Mouse (Mus musculus) hindbrain, postnatal 0 days (tissue): ENCODE measurements at regions not wholly inside any gene's neighbourhood (a gene's known extent, or its start where the extent isn't known, plus 50 kb on each side); places are given as distances from the start of the nearest gene placed in this dataset.

Experiments
- ATAC-seq: fragments of 200-750 bp; cut with Nextera tagmentation; 2 replicates; pipeline ENCODE4 v1.8.0; 2017; ENCODE audit warnings: mild to moderate bottlenecking, moderate TSS enrichment, moderate library complexity
- DNase-seq: peaks from one replicate; pipeline ENCODE4 v3.0.0-alpha.2; 2015; ENCODE audit warnings: low spot score
- H3K27ac ChIP-seq: fragments of 300-500 bp; sonication (generic); 2 replicates; pipeline ENCODE4 v1.5.1; 2014; ENCODE audit warnings: mild to moderate bottlenecking
- H3K27me3 ChIP-seq: fragments of 300-500 bp; sonication (generic); 2 replicates; pipeline ENCODE4 v1.6.1; 2014; ENCODE audit warnings: low read length, mixed read lengths; ENCODE audit not compliant: insufficient read depth
- H3K36me3 ChIP-seq: fragments of 300-500 bp; sonication (generic); 2 replicates; pipeline ENCODE4 v1.6.1; 2014; ENCODE audit warnings: low read length, mixed read lengths; ENCODE audit not compliant: insufficient read depth
- H3K4me1 ChIP-seq: fragments of 300-500 bp; sonication (generic); 2 replicates; pipeline ENCODE4 v1.6.1; 2014; ENCODE audit warnings: antibody characterized with exemption, low read length, mixed read lengths; ENCODE audit not compliant: insufficient read depth
- H3K4me2 ChIP-seq: fragments of 300-500 bp; sonication (generic); 2 replicates; pipeline ENCODE4 v1.6.1; 2014; ENCODE audit warnings: low read depth, mild to moderate bottlenecking, low read length, moderate library complexity, mixed read lengths
- H3K4me3 ChIP-seq: fragments of 300-500 bp; sonication (generic); 2 replicates; pipeline ENCODE4 v1.5.1; 2014; ENCODE audit warnings: low read length
- H3K9ac ChIP-seq: fragments of 300-500 bp; sonication (generic); replicated peaks from 2 replicates; pipeline ENCODE4 v1.6.1; 2014; ENCODE audit warnings: mild to moderate bottlenecking, low read length, moderate library complexity, mixed read lengths
- H3K9me3 ChIP-seq: fragments of 300-500 bp; sonication (generic); 2 replicates; pipeline ENCODE4 v1.6.1; 2016; ENCODE audit warnings: low read length, mixed read lengths
- CTCF ChIP-seq: IDR thresholded peaks from 2 replicates; pipeline ENCODE4 v1.5.1; 2016; ENCODE audit warnings: antibody characterized with exemption, control low read depth, low read depth
- WGBS: fragments of 180-500 bp; shearing (Covaris S2); extraction: QIAGEN DNeasy Blood & Tissue Kit; methylation state at CpG from one replicate; pipeline ENCODE4 v1.1.7; 2014; 5-methylcytosine and 5-hydroxymethylcytosine counted together

GRCm38 (mm10) chr6:93544246-93544645, 601.0 kb upstream of the Adamts9 start:
- H3K27me3 ChIP-seq, result no peaks in the 10 kb centered on the region
- H3K27ac ChIP-seq, result no peak overlapping the region
- 62% methylated on average over 1 of the region's 1 CpGs for WGBS
- no peak for TF ChIP-seq CTCF
- no peak overlapping the region for H3K4me3 ChIP-seq
- H3K9ac ChIP-seq, result no peak overlapping the region
- H3K4me1 ChIP-seq, result no peaks in the 10 kb centered on the region
- H3K9me3 ChIP-seq, result no peaks in the 10 kb centered on the region
- ATAC-seq, result no peak
- DNase-seq, result no peak
- H3K36me3 ChIP-seq, result no peaks in the 10 kb centered on the region
- H3K4me2 ChIP-seq, result no peak overlapping the region

GRCm38 (mm10) chr6:93543354-93544129, 600.2 kb upstream of the Adamts9 start:
- peak; percentile 53 for TF ChIP-seq CTCF
- H3K4me2 ChIP-seq, result 0 out of 2 replicates have a peak overlapping the region, but pooled peaks have one; percentile 27
- peak; percentile 55 for DNase-seq
- 50% methylated on average over 15 of the region's 15 CpGs for WGBS
- no peak overlapping the region for H3K4me3 ChIP-seq
- H3K9ac ChIP-seq, result no peak overlapping the region
- no peaks in the 10 kb centered on the region for H3K36me3 ChIP-seq
- no peaks in the 10 kb centered on the region for H3K9me3 ChIP-seq
- H3K4me1 ChIP-seq, result no peaks in the 10 kb centered on the region
- H3K27ac ChIP-seq, result no peak overlapping the region
- H3K27me3 ChIP-seq, result no peaks in the 10 kb centered on the region
- no peak for ATAC-seq

DNA sequence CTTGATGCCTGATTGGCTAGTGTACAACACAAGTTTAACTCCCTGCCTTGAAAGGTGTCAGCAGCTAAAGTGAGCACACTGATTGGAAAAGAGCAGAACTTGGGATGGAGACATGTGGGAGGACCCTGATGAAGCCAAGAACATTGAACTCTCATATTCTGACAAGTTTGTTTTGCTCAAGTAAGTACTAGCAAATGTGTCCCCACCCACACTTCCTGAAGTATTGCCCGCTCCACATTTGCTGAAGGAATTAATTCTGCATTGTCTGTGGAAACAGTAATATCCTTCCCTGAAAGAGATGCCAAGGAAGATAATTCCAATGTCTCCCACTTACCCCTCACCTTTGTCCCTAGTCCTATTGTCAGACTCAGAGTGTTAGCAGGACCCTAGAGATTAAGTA, 596.3 kb upstream of the Adamts9 start:
- Histone ChIP-seq H3K4me2 (no peak overlapping the region), H3K4me1 (no peaks in the 10 kb centered on the region), H3K4me3 (no peak overlapping the region), H3K9ac (no peak overlapping the region), H3K27me3 (no peaks in the 10 kb centered on the region), H3K36me3 (no peaks in the 10 kb centered on the region), H3K27ac (no peak overlapping the region), H3K9me3 (no peaks in the 10 kb centered on the region)
- no peak for ATAC-seq
- TF ChIP-seq CTCF, result no peak
- WGBS, result 75% methylated on average over 1 of the region's 1 CpGs
- no peak for DNase-seq

- WGBS, result 67% methylated on average over 4 of the region's 4 CpGs
- no peak for DNase-seq
- Histone ChIP-seq H3K4me3 (no peak overlapping the region), H3K4me1 (no peaks in the 10 kb centered on the region), H3K36me3 (no peaks in the 10 kb centered on the region), H3K9ac (no peak overlapping the region), H3K27me3 (no peaks in the 10 kb centered on the region), H3K27ac (no peak overlapping the region), H3K9me3 (no peaks in the 10 kb centered on the region), H3K4me2 (no peak overlapping the region)
- ATAC-seq, result no peak
- no peak for TF ChIP-seq CTCF
Observed at GRCm38 (mm10) chr6:93539171-93539570, 595.9 kb upstream of the Adamts9 start.

- no peaks in the 10 kb centered on the region for H3K9me3 ChIP-seq
- no peak overlapping the region for H3K4me3 ChIP-seq
- no peak for ATAC-seq
- TF ChIP-seq CTCF, result no peak
- H3K9ac ChIP-seq, result no peak overlapping the region
- 69% methylated on average over 1 of the region's 1 CpGs for WGBS
- no peak for DNase-seq
- H3K4me1 ChIP-seq, result no peaks in the 10 kb centered on the region
- no peak overlapping the region for H3K4me2 ChIP-seq
- H3K27me3 ChIP-seq, result no peaks in the 10 kb centered on the region
- H3K27ac ChIP-seq, result no peak overlapping the region
- H3K36me3 ChIP-seq, result no peaks in the 10 kb centered on the region
Observed at GRCm38 (mm10) chr6:93537971-93538370, 594.7 kb upstream of the Adamts9 start.

- DNase-seq (no peak), ATAC-seq (no peak)
- H3K27ac ChIP-seq, result no peak overlapping the region
- no peaks in the 10 kb centered on the region for H3K9me3 ChIP-seq
- no peaks in the 10 kb centered on the region for H3K27me3 ChIP-seq
- no peak overlapping the region for H3K4me2 ChIP-seq
- no peak overlapping the region for H3K4me3 ChIP-seq
- no peaks in the 10 kb centered on the region for H3K36me3 ChIP-seq
- H3K9ac ChIP-seq, result no peak overlapping the region
- WGBS, result 95% methylated on average over 1 of the region's 1 CpGs
- no peaks in the 10 kb centered on the region for H3K4me1 ChIP-seq
- no peak for TF ChIP-seq CTCF
Observed at GRCm38 (mm10) chr6:93537126-93537525, 593.8 kb upstream of the Adamts9 start.

- Histone ChIP-seq H3K9me3 (no peaks in the 10 kb centered on the region), H3K4me3 (no peak overlapping the region), H3K27me3 (no peaks in the 10 kb centered on the region), H3K4me1 (no peaks in the 10 kb centered on the region), H3K27ac (no peak overlapping the region), H3K36me3 (no peaks in the 10 kb centered on the region), H3K4me2 (no peak overlapping the region), H3K9ac (no peak overlapping the region)
- TF ChIP-seq CTCF, result no peak
- no peak for DNase-seq
- no peak for ATAC-seq
- WGBS, result 92% methylated on average over 2 of the region's 2 CpGs
Observed at GRCm38 (mm10) chr6:93513818-93514217, 570.5 kb upstream of the Adamts9 start.
